Mouse (Mus musculus) gastrocnemius, postnatal 4 days (tissue): ENCODE results near the gene Dffb. TPM values are rescaled to one million over a fixed set of nuclear protein-coding genes. Genes with fewer than 3 reads are reported as not detected.

Experiments used
- DNase-seq, 2 experiments: peaks; one replicate each; pipeline ENCODE4 v3.0.0; 2021 to 2022; ENCODE audit warnings: low spot score in 2 of 2, mixed read lengths in 2 of 2
- long read RNA-seq, 2 experiments: library from polyadenylated mRNA; stranded (forward); transcript quantifications; one replicate each; pipeline ENCODE4 v2.0.0; 2021
- total RNA-seq, 2 experiments: library from RNA; stranded (reverse); gene quantifications; 2 replicates each; pipeline ENCODE4 v1.2.3; 2021

Dffb gene
- total RNA-seq: 1 to 10 TPM; 5.8 to 7.9 TPM
- long read RNA-seq, experiment 1, partial matches to known transcripts: 1 of 7 reads
- long read RNA-seq, experiment 1, other reads (novel, unspliced or antisense): 2 of 7 reads
- long read RNA-seq, experiment 2, transcript Dffb-201 (7 exons, 2,093 nt): major isoform, 6 of 7 reads
- long read RNA-seq, experiment 2, partial matches to known transcripts: 0 of 7 reads
- long read RNA-seq, experiment 2, other reads (novel, unspliced or antisense): 1 of 7 reads

GRCm38 (mm10) chr4:153974431-153975291 lies at the start of gene Dffb, which contains the start of gene Cep104:
Dffb (minus strand) TSS chr4:153975126.
Cep104 (plus strand) TSS chr4:153975194.
- peak; percentile 91 to 96 for DNase-seq

GRCm38 (mm10) chr4:154023754-154024601 lies 49.1 kb upstream of the Dffb start:
- DNase-seq: no peak

- DNase-seq: no peak
Observed at GRCm38 (mm10) chr4:154022844-154023243, 47.9 kb upstream of the Dffb start.

- DNase-seq: no peak
Observed at GRCm38 (mm10) chr4:154022407-154022806, 47.5 kb upstream of the Dffb start.

GRCm38 (mm10) chr4:154021432-154021831 lies 46.5 kb upstream of the Dffb start:
- no peak for DNase-seq

GRCm38 (mm10) chr4:154019571-154019970 lies 44.6 kb upstream of the Dffb start:
- DNase-seq: peak in 1 of 2 experiments; percentile 38

- DNase-seq: no peak
Observed at GRCm38 (mm10) chr4:154015476-154015875, 40.5 kb upstream of the Dffb start.

- DNase-seq: peak in 1 of 2 experiments; percentile 39
Observed at GRCm38 (mm10) chr4:154012132-154012882, 37.4 kb upstream of the Dffb start.

- DNase-seq: peak; percentile 53 to 83
Observed at GRCm38 (mm10) chr4:154011646-154012089, 36.7 kb upstream of the Dffb start, which contains the start of gene Lrrc47. Lrrc47 (plus strand) TSS chr4:154011731.

GRCm38 (mm10) chr4:154010907-154011645 lies 36.1 kb upstream of the Dffb start:
- no peak for DNase-seq

GRCm38 (mm10) chr4:154007759-154008158 lies 32.8 kb upstream of the Dffb start:
- DNase-seq: no peak

- no peak for DNase-seq
Observed at GRCm38 (mm10) chr4:154006264-154006663, 31.3 kb upstream of the Dffb start.

GRCm38 (mm10) chr4:154005488-154005887 lies 30.6 kb upstream of the Dffb start:
- DNase-seq: no peak

- DNase-seq: no peak
Observed at GRCm38 (mm10) chr4:153993505-153993904, 18.6 kb upstream of the Dffb start.

- no peak for DNase-seq
Observed at GRCm38 (mm10) chr4:153992715-153993114, 17.8 kb upstream of the Dffb start.

GRCm38 (mm10) chr4:153980470-153980869 lies 5.5 kb upstream of the Dffb start:
- no peak for DNase-seq

- no peak for DNase-seq
Observed at GRCm38 (mm10) chr4:153979243-153979642, 4.3 kb upstream of the Dffb start.

- no peak for DNase-seq
Observed at GRCm38 (mm10) chr4:153975768-153976167, 842 bp upstream of the Dffb start.

GRCm38 (mm10) chr4:153975292-153975662 lies 351 bp upstream of the Dffb start:
- no peak for DNase-seq

GRCm38 (mm10) chr4:153968063-153968462 lies 6.9 kb downstream of the Dffb start:
- no peak for DNase-seq
